In the genomic region with DNA sequence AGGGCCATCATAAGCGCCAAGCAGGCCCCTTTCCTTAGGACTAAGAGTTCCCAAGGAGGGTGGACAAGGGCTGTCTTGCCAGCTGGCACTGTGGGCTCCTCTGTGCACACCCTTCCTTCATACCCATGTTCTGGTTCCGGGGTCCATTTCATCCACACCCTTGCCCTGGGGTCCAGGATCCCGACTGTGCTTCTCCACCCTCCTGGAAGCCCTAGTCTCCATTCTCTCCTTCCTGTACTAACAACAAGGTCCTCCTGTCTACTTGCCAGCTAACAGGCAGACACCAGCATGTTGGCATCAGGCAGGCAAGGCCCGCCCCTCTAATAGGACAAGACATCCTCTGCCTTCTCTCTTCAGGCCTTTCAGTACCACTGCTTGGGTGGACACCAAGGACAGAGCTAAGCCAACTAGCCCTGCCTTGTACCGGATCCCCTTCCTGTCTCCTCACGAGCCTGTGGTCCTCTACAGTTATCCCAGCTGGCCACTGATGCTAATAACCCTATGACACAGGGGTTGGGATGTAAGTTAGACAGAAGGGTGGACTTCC, we compare ENCODE assay signal across 15 mouse cellular contexts. TPM values are rescaled to one million over a fixed set of nuclear protein-coding genes. Genes with fewer than 3 reads are reported as not detected.
DNase-seq lines count a peak whose midpoint lies in the region; ATAC-seq and TF ChIP-seq lines count a peak whose summit lies in the region.
"Had no signal": no experiment of that assay in that cellular context is flagged by ENCODE, and none has a peak within 500 bp of the region (broad histone marks: within the 10 kb centered on the region; RNA-seq: fewer than 3 reads in every experiment).

No protein-coding gene starts in this region.

- peak in 1 of 2 experiments; percentile 18 for DNase-seq in heart, adult 2 months
- no peak for DNase-seq in heart, adult 9 months (ENCODE audit: low spot score in 2 of 2)
- no peak for DNase-seq in liver, embryonic 11.5 days (ENCODE audit: low spot score)
- DNase-seq in liver, postnatal 0 days: no peak
- DNase-seq in lung, postnatal 14 days: peak; percentile 20
- DNase-seq in spleen, postnatal 14 days (ENCODE audit: low spot score in 2 of 2): no peak
- no peak for DNase-seq in left cerebral cortex, postnatal 36 days (ENCODE audit: low spot score in 2 of 2)
- DNase-seq: adrenal gland, adult 2 months; cerebellum, adult 18-20 months; kidney, adult 11 months had no signal

- WGBS in heart, adult 2 months: 44% methylated on average over 6 of the region's 6 CpGs
- WGBS in liver, embryonic 11.5 days: 75% methylated on average over 6 of the region's 6 CpGs
- WGBS in liver, postnatal 0 days (ENCODE audit: insufficient replicate concordance): 74% methylated on average over 6 of the region's 6 CpGs
- 81% methylated on average over 6 of the region's 6 CpGs for WGBS in forebrain, embryonic 15.5 days

- peaks cover 39% of the 10 kb centered on the region for H3K4me1 ChIP-seq in heart, adult 2 months (ENCODE audit: control insufficient read depth, insufficient read depth, low read length)
- H3K4me1 ChIP-seq in liver, embryonic 11.5 days (replicated peaks; ENCODE audit: control insufficient read depth, insufficient read depth, low read length): peaks cover 28% of the 10 kb centered on the region
- H3K4me1 ChIP-seq in liver, postnatal 0 days (ENCODE audit: insufficient read depth): peaks cover 20% of the 10 kb centered on the region
- peaks cover 47% of the 10 kb centered on the region for H3K4me1 ChIP-seq in forebrain, embryonic 15.5 days

- no peaks in the 10 kb centered on the region for H3K79me2 ChIP-seq in heart, adult 2 months (replicated peaks; ENCODE audit: control insufficient read depth, insufficient read depth, low read length)

- intact Hi-C loops in heart, adult 2 months (cut with DNase I): loop anchor here (1.0 to 5.0 kb wide), 2 partner anchors 9 to 161 kb away; partner anchors contain the start of gene Mef2d
- intact Hi-C loops in left cerebral cortex, postnatal 36 days (cut with DNase I): no loop called here

- H3K9ac ChIP-seq in heart, adult 2 months (ENCODE audit: low read depth, low read length): no peak overlapping the region
- H3K9ac ChIP-seq in liver, embryonic 11.5 days (ENCODE audit: low read depth, low read length): no peak overlapping the region
- no peak overlapping the region for H3K9ac ChIP-seq in liver, postnatal 0 days (replicated peaks)
- no peak overlapping the region for H3K9ac ChIP-seq in forebrain, embryonic 15.5 days (replicated peaks)
- H3K9ac ChIP-seq: liver, embryonic 15.5 days had no signal

- no peak overlapping the region for H3K4me2 ChIP-seq in liver, embryonic 11.5 days
- no peak overlapping the region for H3K4me2 ChIP-seq in liver, postnatal 0 days (ENCODE audit: low read depth, low read length)
- no peak overlapping the region for H3K4me2 ChIP-seq in forebrain, embryonic 15.5 days (replicated peaks)
- H3K4me2 ChIP-seq: liver, embryonic 15.5 days had no signal

- H3K27ac ChIP-seq in heart, adult 2 months: peak overlapping the region; percentile 97
- 0 out of 2 replicates have a peak overlapping the region, but pooled peaks have one; percentile 54 for H3K27ac ChIP-seq in liver, embryonic 11.5 days (ENCODE audit: low read depth, low read length)
- no peak overlapping the region for H3K27ac ChIP-seq in liver, postnatal 0 days (ENCODE audit: low read depth)
- 0 out of 2 replicates have a peak overlapping the region, but pooled peaks have one; percentile 74 for H3K27ac ChIP-seq in forebrain, embryonic 15.5 days (replicated peaks)
- H3K27ac ChIP-seq: left cerebral cortex, adult 2 months had no signal

- H3K36me3 ChIP-seq in heart, adult 2 months (ENCODE audit: control insufficient read depth, insufficient read depth, low read length): no peaks in the 10 kb centered on the region
- H3K36me3 ChIP-seq in liver, embryonic 11.5 days (ENCODE audit: control insufficient read depth, insufficient read depth, low read length): no peaks in the 10 kb centered on the region
- no peaks in the 10 kb centered on the region for H3K36me3 ChIP-seq in liver, postnatal 0 days (replicated peaks; ENCODE audit: insufficient read depth, low read length)
- H3K36me3 ChIP-seq in forebrain, embryonic 15.5 days: no peaks in the 10 kb centered on the region; the same call in 1 of the 2 replicates
- H3K36me3 ChIP-seq: liver, embryonic 15.5 days had no signal

- no peak for TF ChIP-seq POLR2A in heart, adult 2 months (IDR thresholded peaks at IDR 0.05; ENCODE audit: insufficient read depth, low read depth, low read length)

- no peaks in the 10 kb centered on the region for H3K27me3 ChIP-seq in heart, adult 2 months (ENCODE audit: control insufficient read depth, insufficient read depth, low read length)
- peaks cover 4% of the 10 kb centered on the region; the same call in 1 of the 2 replicates for H3K27me3 ChIP-seq in liver, embryonic 11.5 days (replicated peaks; ENCODE audit: control insufficient read depth, insufficient read depth, low read length)
- H3K27me3 ChIP-seq in liver, postnatal 0 days (ENCODE audit: insufficient read depth, low read length): peaks cover 9% of the 10 kb centered on the region; the same call in 1 of the 2 replicates
- H3K27me3 ChIP-seq in forebrain, embryonic 15.5 days: no peaks in the 10 kb centered on the region

- no peaks in the 10 kb centered on the region for H3K9me3 ChIP-seq in liver, embryonic 11.5 days (ENCODE audit: control insufficient read depth, low read length)
- no peaks in the 10 kb centered on the region for H3K9me3 ChIP-seq in liver, postnatal 0 days (ENCODE audit: low read length)
- no peaks in the 10 kb centered on the region for H3K9me3 ChIP-seq in forebrain, embryonic 15.5 days
- H3K9me3 ChIP-seq: liver, embryonic 15.5 days had no signal

- no peak overlapping the region for H3K4me3 ChIP-seq in heart, adult 2 months
- H3K4me3 ChIP-seq in liver, embryonic 11.5 days (ENCODE audit: low read depth, low read length): no peak overlapping the region
- no peak overlapping the region for H3K4me3 ChIP-seq in liver, postnatal 0 days (ENCODE audit: low read depth, low read length)
- H3K4me3 ChIP-seq in forebrain, embryonic 15.5 days: no peak overlapping the region
- H3K4me3 ChIP-seq: left cerebral cortex, adult 2 months; liver, embryonic 15.5 days had no signal

- no peak for ATAC-seq in liver, embryonic 11.5 days (replicated peaks; ENCODE audit: low FRiP score)
- no peak for ATAC-seq in liver, postnatal 0 days
- no peak for ATAC-seq in forebrain, embryonic 15.5 days (replicated peaks)

- TF ChIP-seq EP300 in heart, adult 2 months (IDR thresholded peaks at IDR 0.05; ENCODE audit: insufficient read depth, low read depth, low read length): no peak
- TF ChIP-seq EP300 in liver, postnatal 0 days (IDR thresholded peaks at IDR 0.05; ENCODE audit: low read depth): no peak

- no peak for TF ChIP-seq CTCF in heart, adult 2 months (IDR thresholded peaks at IDR 0.05)
- no peak for TF ChIP-seq CTCF in liver, postnatal 0 days (IDR thresholded peaks at IDR 0.05; ENCODE audit: low read depth)

RNA-seq across cellular contexts. Expression of gene Nes, which starts 10.4 kb away (rescaled TPM):
- total RNA-seq in heart, adult 2 months (2021): 10 to 100 TPM; 14.7 to 22.8 TPM
- polyA plus RNA-seq in heart, adult 2 months (2012; rRNA removed): 6.2 and 10.0 TPM in 2 replicates
- 4.9 and 5.8 TPM in 2 replicates for polyA plus RNA-seq in liver, embryonic 11.5 days (2014; fragmentation: Nextera tagmentation; extraction: Ambion mirVana)
- 0.83 and 0.95 TPM in 2 replicates for polyA plus RNA-seq in liver, postnatal 0 days (2015; fragmentation: Nextera tagmentation; extraction: Ambion mirVana)
- polyA plus RNA-seq in forebrain, embryonic 15.5 days (2015; fragmentation: Nextera tagmentation; extraction: Ambion mirVana): 50.0 and 56.7 TPM in 2 replicates
- total RNA-seq in left cerebral cortex, postnatal 36 days (2021): 1 to 10 TPM; 4.6 to 6.2 TPM

RNA-seq across cellular contexts. Expression of gene Bcan, which starts 18.7 kb away (rescaled TPM):
- under 1 TPM in 1 of 2 experiments, not detected in 1; 0.09 TPM for total RNA-seq in heart, adult 2 months (2021)
- 0.32 and 0.55 TPM in 2 replicates for polyA plus RNA-seq in heart, adult 2 months (2012; rRNA removed)
- polyA plus RNA-seq in liver, embryonic 11.5 days (2014; fragmentation: Nextera tagmentation; extraction: Ambion mirVana): 0.08 TPM in 1 of 2 replicates, not detected in the other
- polyA plus RNA-seq in liver, postnatal 0 days (2015; fragmentation: Nextera tagmentation; extraction: Ambion mirVana): 0.05 TPM in 1 of 2 replicates, not detected in the other
- polyA plus RNA-seq in forebrain, embryonic 15.5 days (2015; fragmentation: Nextera tagmentation; extraction: Ambion mirVana): 26.6 and 27.2 TPM in 2 replicates
- total RNA-seq in left cerebral cortex, postnatal 36 days (2021): 100 to 1,000 TPM; 251 to 278 TPM

RNA-seq across cellular contexts. Expression of gene Crabp2, which starts 32.8 kb away (rescaled TPM):
- total RNA-seq in heart, adult 2 months (2021): under 1 TPM in 1 of 2 experiments, not detected in 1; 0.25 TPM
- not detected in 2 replicates for polyA plus RNA-seq in heart, adult 2 months (2012; rRNA removed)
- 24.9 and 29.9 TPM in 2 replicates for polyA plus RNA-seq in liver, embryonic 11.5 days (2014; fragmentation: Nextera tagmentation; extraction: Ambion mirVana)
- not detected in 2 replicates for polyA plus RNA-seq in liver, postnatal 0 days (2015; fragmentation: Nextera tagmentation; extraction: Ambion mirVana)
- 14.9 and 18.4 TPM in 2 replicates for polyA plus RNA-seq in forebrain, embryonic 15.5 days (2015; fragmentation: Nextera tagmentation; extraction: Ambion mirVana)
- total RNA-seq in left cerebral cortex, postnatal 36 days (2021): 1 to 10 TPM; 3.4 to 6.0 TPM
- polyA plus RNA-seq: adrenal gland, adult 2 months had no signal

RNA-seq across cellular contexts. Expression of gene Hapln2, which starts 46.1 kb away (rescaled TPM):
- not detected for total RNA-seq in heart, adult 2 months (2021)
- polyA plus RNA-seq in heart, adult 2 months (2012; rRNA removed): not detected in 2 replicates
- not detected in 2 replicates for polyA plus RNA-seq in liver, embryonic 11.5 days (2014; fragmentation: Nextera tagmentation; extraction: Ambion mirVana)
- not detected in 2 replicates for polyA plus RNA-seq in liver, postnatal 0 days (2015; fragmentation: Nextera tagmentation; extraction: Ambion mirVana)
- 0.43 and 0.89 TPM in 2 replicates for polyA plus RNA-seq in forebrain, embryonic 15.5 days (2015; fragmentation: Nextera tagmentation; extraction: Ambion mirVana)
- total RNA-seq in left cerebral cortex, postnatal 36 days (2021): 10 to 100 TPM; 14.5 to 15.4 TPM
- total RNA-seq: adrenal gland, adult 2 months had no signal
- polyA plus RNA-seq: embryonic facial prominence, embryonic 11.5 days; liver, embryonic 15.5 days; neural tube, embryonic 11.5 days had no signal

RNA-seq across cellular contexts. Expression of gene Rrnad1, which starts 50.8 kb away (rescaled TPM):
- 1 to 10 TPM; 4.7 to 5.5 TPM for total RNA-seq in heart, adult 2 months (2021)
- 17.2 and 18.7 TPM in 2 replicates for polyA plus RNA-seq in heart, adult 2 months (2012; rRNA removed)
- polyA plus RNA-seq in liver, embryonic 11.5 days (2014; fragmentation: Nextera tagmentation; extraction: Ambion mirVana): 17.5 and 18.8 TPM in 2 replicates
- 4.3 TPM in 2 replicates for polyA plus RNA-seq in liver, postnatal 0 days (2015; fragmentation: Nextera tagmentation; extraction: Ambion mirVana)
- polyA plus RNA-seq in forebrain, embryonic 15.5 days (2015; fragmentation: Nextera tagmentation; extraction: Ambion mirVana): 20.1 and 20.2 TPM in 2 replicates
- total RNA-seq in left cerebral cortex, postnatal 36 days (2021): 10 to 100 TPM; 16.4 to 23.9 TPM

Comparison
In these comparisons a context has a peak if more than half of its experiments do, and no peak if none do; other contexts are left out.
1. RNA of gene Crabp2, which starts 32.8 kb away (polyA plus RNA-seq): 24.9 to 29.9 TPM in liver, embryonic 11.5 days and 14.9 to 18.4 TPM in forebrain, embryonic 15.5 days; not detected in heart, adult 2 months and not detected in liver, postnatal 0 days; every median in the first group is over 10 times any median in the second.
2. RNA of gene Bcan, which starts 18.7 kb away (polyA plus RNA-seq): 26.6 to 27.2 TPM in forebrain, embryonic 15.5 days; 0.32 to 0.55 TPM in heart, adult 2 months, 0.08 TPM in liver, embryonic 11.5 days and 0.05 TPM in liver, postnatal 0 days; every median in the first group is over 10 times any median in the second.